Mouse (Mus musculus): Measurements from ENCODE around the gene Lst1. TPM values are rescaled to one million over a fixed set of nuclear protein-coding genes. Genes with fewer than 3 reads are reported as not detected.

Gene Lst1
- total and polyA plus RNA-seq, 3 experiments = 15.2 to 29.0 TPM; not detected in 1

GRCm38 (mm10) chr17:35236390-35236746, 48.1 kb upstream of the Lst1 start (continued):
- TF ChIP-seq TCF12 (IDR thresholded peaks at IDR 0.05; ENCODE audit: low read depth, low read length) = 0 out of 2 replicates have a peak, but pooled peaks have one; percentile 7

- Histone ChIP-seq H3K9me3 (replicated peaks; ENCODE audit: insufficient read depth, low read length) (no peaks in the 10 kb centered on the region), H3K4me1 (ENCODE audit: control insufficient read depth in 1 of 2, insufficient read depth in 2 of 2, low read length in 2 of 2) (peaks cover 4 to 17% of the 10 kb centered on the region in 2 experiments; a peak in 3 of 4 replicates), H3K36me3 (ENCODE audit: control insufficient read depth in 1 of 2, insufficient read depth in 2 of 2, low read length in 2 of 2) (peaks cover 3 to 12% of the 10 kb centered on the region in 2 experiments; a peak in 2 of 4 replicates), H3K27ac (ENCODE audit: control insufficient read depth, low read depth, low read length) (peak within 1 kb of the TSS; percentile 98), H3K9ac (ENCODE audit: control insufficient read depth, low read depth, low read length, poor library complexity, severe bottlenecking) (peak within 1 kb of the TSS; percentile 94), H3K27me3 (ENCODE audit: control insufficient read depth in 1 of 2, insufficient read depth in 2 of 2, low read length in 2 of 2) (no peaks in the 10 kb centered on the region), H3K4me3 (ENCODE audit: control insufficient read depth in 1 of 2, insufficient read depth in 1 of 2, low read depth in 2 of 2, low read length in 2 of 2) (peak within 1 kb of the TSS; percentile 64 to 94), H3K79me2 (ENCODE audit: control insufficient read depth, insufficient read depth, low read length, poor library complexity) (peaks cover 23% of the 10 kb centered on the region)
- DNase-seq (ENCODE audit: low read depth, low spot score) = peak; percentile 99
- TF ChIP-seq MYB (IDR thresholded peaks at IDR 0.05; ENCODE audit: low read depth, low read length) = no peak
- no peak for TF ChIP-seq RAD21 (IDR thresholded peaks at IDR 0.05; ENCODE audit: low read depth, low read length)
- TF ChIP-seq GATA1 (IDR thresholded peaks at IDR 0.05; ENCODE audit: low read depth, low read length) = peak; percentile 15; the same call in 1 of the 2 replicates
- TF ChIP-seq USF1 (IDR thresholded peaks at IDR 0.05; ENCODE audit: low read depth, low read length) = peak; percentile 62
- TF ChIP-seq TCF12 (IDR thresholded peaks at IDR 0.05; ENCODE audit: low read depth, low read length) = peak; percentile 83
- peak; percentile 75 to 78 for TF ChIP-seq POLR2A (IDR thresholded peaks at IDR 0.05; ENCODE audit: control insufficient read depth in 1 of 2, insufficient read depth in 1 of 2, low read depth in 1 of 2, low read length in 2 of 2, poor library complexity in 1 of 2)
- peak in 1 of 3 experiments; percentile 9; a peak in 1 of 6 replicates for TF ChIP-seq CTCF (IDR thresholded peaks at IDR 0.05 in 2 of 3, conservative IDR thresholded peaks at IDR 0.05 in 1 of 3; ENCODE audit: control insufficient read depth in 1 of 3, insufficient read depth in 1 of 3, low read depth in 2 of 3, low read length in 3 of 3, poor library complexity in 1 of 3, severe bottlenecking in 1 of 3)
- TF ChIP-seq MEF2A (IDR thresholded peaks at IDR 0.05; ENCODE audit: extremely low read depth, insufficient replicate concordance, low read depth, low read length, poor library complexity, severe bottlenecking) = peak; percentile 22; the same call in 1 of the 2 replicates
- TF ChIP-seq ZNF384 (IDR thresholded peaks at IDR 0.05; ENCODE audit: low read depth, low read length) = 0 out of 2 replicates have a peak, but pooled peaks have one; percentile 4
- no peak for TF ChIP-seq UBTF (IDR thresholded peaks at IDR 0.05; ENCODE audit: borderline replicate concordance, insufficient read depth, low read depth, low read length)
- TF ChIP-seq ZKSCAN1 (IDR thresholded peaks at IDR 0.05; ENCODE audit: low read depth, low read length) = no peak
- peak; percentile 64 for TF ChIP-seq CHD2 (IDR thresholded peaks at IDR 0.05; ENCODE audit: low read length)
- no peak for TF ChIP-seq USF2 (IDR thresholded peaks at IDR 0.05; ENCODE audit: borderline replicate concordance in 1 of 2, insufficient read depth in 1 of 2, low read depth in 1 of 2, low read length in 2 of 2)
- peak; percentile 55 for TF ChIP-seq RCOR1 (IDR thresholded peaks at IDR 0.05; ENCODE audit: low read depth, low read length)
- peak; percentile 67 for TF ChIP-seq ZMIZ1 (IDR thresholded peaks at IDR 0.05; ENCODE audit: low read depth, low read length)
- TF ChIP-seq MAZ (IDR thresholded peaks at IDR 0.05; ENCODE audit: low read depth, low read length) = peak; percentile 97
- TF ChIP-seq ETS1 (IDR thresholded peaks at IDR 0.05; ENCODE audit: low read depth, low read length) = peak; percentile 66
- TF ChIP-seq TBP (IDR thresholded peaks at IDR 0.05; ENCODE audit: low read depth, low read length) = peak; percentile 88
- peak; percentile 68; the same call in 1 of the 2 replicates for TF ChIP-seq CHD1 (IDR thresholded peaks at IDR 0.05; ENCODE audit: low read depth, low read length)
- peak; percentile 75 for TF ChIP-seq NELFE (IDR thresholded peaks at IDR 0.05; ENCODE audit: low read depth, low read length)
- TF ChIP-seq GABPA (IDR thresholded peaks at IDR 0.05; ENCODE audit: low read depth, low read length) = no peak
- TF ChIP-seq ZC3H11A (IDR thresholded peaks at IDR 0.05; ENCODE audit: low read depth, low read length) = peak; percentile 25; the same call in 1 of the 2 replicates
- TF ChIP-seq NRF1 (IDR thresholded peaks at IDR 0.05; ENCODE audit: insufficient read depth, low read depth, low read length, poor library complexity, severe bottlenecking) = peak; percentile 61; the same call in 1 of the 2 replicates
- TF ChIP-seq MAFK (IDR thresholded peaks at IDR 0.05; ENCODE audit: borderline replicate concordance, low read depth, low read length) = no peak
- TF ChIP-seq EP300 (IDR thresholded peaks at IDR 0.05; ENCODE audit: low read depth in 1 of 2, low read length in 2 of 2) = peak in 1 of 2 experiments; percentile 51; a peak in 2 of 4 replicates
- peak; percentile 98 for TF ChIP-seq HCFC1 (IDR thresholded peaks at IDR 0.05; ENCODE audit: low read depth, low read length)
- no peak for TF ChIP-seq BHLHE40 (IDR thresholded peaks at IDR 0.05; ENCODE audit: borderline replicate concordance, low read depth, low read length)
- peak; percentile 94 for TF ChIP-seq MYC (IDR thresholded peaks at IDR 0.05; ENCODE audit: low read depth, low read length)
- TF ChIP-seq ELF1 (IDR thresholded peaks at IDR 0.05; ENCODE audit: low read depth, low read length) = peak; percentile 98
- peak; percentile 96 for TF ChIP-seq SIN3A (IDR thresholded peaks at IDR 0.05; ENCODE audit: low read length)
- peak; percentile 93 for TF ChIP-seq MAX (IDR thresholded peaks at IDR 0.05; ENCODE audit: low read length)
- peak; percentile 63; the same call in 1 of the 2 replicates for TF ChIP-seq POLR2AphosphoS2 (IDR thresholded peaks at IDR 0.05; ENCODE audit: low read length)
Measured at GRCm38 (mm10) chr17:35235614-35236389, 47.6 kb upstream of the Lst1 start, which contains the start of gene Nfkbil1. Gene Nfkbil1 (minus strand): TSS chr17:35235792.

All from MEL (cell line).